Comparison of ENCODE assay signal across 18 mouse cellular contexts in the genomic region with DNA sequence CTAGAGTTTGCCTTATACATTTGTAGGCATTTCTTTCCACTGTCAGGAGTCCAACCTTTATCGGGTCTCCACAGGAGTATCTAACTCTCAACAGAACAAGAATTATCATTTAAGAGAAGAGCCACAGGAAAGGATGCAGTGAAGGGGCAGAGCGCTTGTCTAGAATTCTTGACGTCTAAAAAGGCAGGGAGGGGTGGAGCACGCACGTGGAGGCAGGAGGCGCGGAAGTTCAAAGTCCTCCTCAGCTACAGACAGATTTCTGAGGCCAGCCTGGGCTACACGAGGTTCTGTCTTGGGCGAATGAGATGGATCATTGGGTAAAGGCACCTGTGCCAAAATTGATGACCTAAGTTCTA. TPM values are rescaled to one million over a fixed set of nuclear protein-coding genes. Genes with fewer than 3 reads are reported as not detected.
DNase-seq lines count a peak whose midpoint lies in the region; ATAC-seq and TF ChIP-seq lines count a peak whose summit lies in the region.
"Had no signal": no experiment of that assay in that cellular context is flagged by ENCODE, and none has a peak within 500 bp of the region (broad histone marks: within the 10 kb centered on the region; RNA-seq: fewer than 3 reads in every experiment).

No protein-coding gene starts in this region.

- H3K9me3 ChIP-seq in hindbrain, embryonic 12.5 days (replicated peaks): no peaks in the 10 kb centered on the region
- H3K9me3 ChIP-seq in hindbrain, embryonic 14.5 days (ENCODE audit: control insufficient read depth, low read length): no peaks in the 10 kb centered on the region
- H3K9me3 ChIP-seq in forebrain, embryonic 14.5 days (replicated peaks; ENCODE audit: control insufficient read depth, low read length): no peaks in the 10 kb centered on the region
- H3K9me3 ChIP-seq in liver, embryonic 14.5 days (ENCODE audit: control insufficient read depth, low read length): no peaks in the 10 kb centered on the region
- H3K9me3 ChIP-seq: embryonic facial prominence, embryonic 15.5 days; intestine, embryonic 15.5 days; megakaryocyte, embryonic 14.5 days; neural tube, embryonic 12.5 days had no signal

- ATAC-seq in hindbrain, embryonic 12.5 days (ENCODE audit: low FRiP score): peak; percentile 16; the same call in 1 of the 2 replicates
- ATAC-seq in hindbrain, embryonic 14.5 days (ENCODE audit: low FRiP score): no peak
- 0 out of 2 replicates have a peak, but pooled peaks have one; percentile 36 for ATAC-seq in forebrain, embryonic 14.5 days
- ATAC-seq in liver, embryonic 14.5 days (ENCODE audit: insufficient read depth): peak; percentile 36; the same call in 1 of the 2 replicates
- ATAC-seq: intestine, embryonic 15.5 days had no signal

- TF ChIP-seq EP300 in liver, embryonic 14.5 days (IDR thresholded peaks at IDR 0.05; ENCODE audit: low read depth): no peak

- 0 out of 2 replicates have a peak, but pooled peaks cover 5% of the 10 kb centered on the region for H3K27me3 ChIP-seq in hindbrain, embryonic 12.5 days
- no peaks in the 10 kb centered on the region for H3K27me3 ChIP-seq in hindbrain, embryonic 14.5 days (ENCODE audit: control insufficient read depth, insufficient read depth, low read length)
- H3K27me3 ChIP-seq in forebrain, embryonic 14.5 days (replicated peaks; ENCODE audit: control insufficient read depth, insufficient read depth, low read length): no peaks in the 10 kb centered on the region
- H3K27me3 ChIP-seq in liver, embryonic 14.5 days (ENCODE audit: control insufficient read depth, insufficient read depth, low read length): no peaks in the 10 kb centered on the region
- H3K27me3 ChIP-seq: embryonic facial prominence, embryonic 15.5 days; intestine, embryonic 15.5 days; megakaryocyte, embryonic 14.5 days; neural tube, embryonic 12.5 days had no signal

- H3K36me3 ChIP-seq in hindbrain, embryonic 12.5 days: no peaks in the 10 kb centered on the region
- no peaks in the 10 kb centered on the region for H3K36me3 ChIP-seq in hindbrain, embryonic 14.5 days (replicated peaks; ENCODE audit: control insufficient read depth, insufficient read depth)
- H3K36me3 ChIP-seq in forebrain, embryonic 14.5 days (ENCODE audit: control insufficient read depth, insufficient read depth, low read length): no peaks in the 10 kb centered on the region
- H3K36me3 ChIP-seq in liver, embryonic 14.5 days (replicated peaks; ENCODE audit: control insufficient read depth, insufficient read depth, low read depth): no peaks in the 10 kb centered on the region
- H3K36me3 ChIP-seq: embryonic facial prominence, embryonic 15.5 days; intestine, embryonic 15.5 days; neural tube, embryonic 12.5 days had no signal

- 54% methylated on average over 9 of the region's 9 CpGs for WGBS in hindbrain, embryonic 12.5 days
- 50% methylated on average over 9 of the region's 9 CpGs for WGBS in hindbrain, embryonic 14.5 days
- 42% methylated on average over 9 of the region's 9 CpGs for WGBS in forebrain, embryonic 14.5 days
- WGBS in liver, embryonic 14.5 days (ENCODE audit: insufficient replicate concordance): 20% methylated on average over 9 of the region's 9 CpGs

- H3K4me3 ChIP-seq in hindbrain, embryonic 12.5 days: no peak overlapping the region
- no peak overlapping the region for H3K4me3 ChIP-seq in hindbrain, embryonic 14.5 days (replicated peaks; ENCODE audit: low read length)
- no peak overlapping the region for H3K4me3 ChIP-seq in forebrain, embryonic 14.5 days (ENCODE audit: low read depth, low read length)
- no peak overlapping the region for H3K4me3 ChIP-seq in liver, embryonic 14.5 days (ENCODE audit: insufficient read depth in 1 of 2, low read depth in 2 of 2, low read length in 2 of 2)
- H3K4me3 ChIP-seq: embryonic facial prominence, embryonic 15.5 days; intestine, embryonic 15.5 days; megakaryocyte, embryonic 14.5 days; neural tube, embryonic 12.5 days had no signal

- H3K9ac ChIP-seq in hindbrain, embryonic 12.5 days: no peak overlapping the region
- no peak overlapping the region for H3K9ac ChIP-seq in hindbrain, embryonic 14.5 days
- no peak overlapping the region for H3K9ac ChIP-seq in forebrain, embryonic 14.5 days (ENCODE audit: low read length)
- no peak overlapping the region for H3K9ac ChIP-seq in liver, embryonic 14.5 days (replicated peaks)
- H3K9ac ChIP-seq: embryonic facial prominence, embryonic 15.5 days; intestine, embryonic 15.5 days; lung, embryonic 14.5 days; neural tube, embryonic 12.5 days had no signal

- no peak for DNase-seq in hindbrain, embryonic 14.5 days (ENCODE audit: low spot score)
- peak; percentile 80 for DNase-seq in MEL-GATA-1-ER (ENCODE audit: extremely low read depth, low read depth)
- DNase-seq in forebrain, embryonic 14.5 days (ENCODE audit: low spot score): no peak
- DNase-seq in liver, embryonic 14.5 days (ENCODE audit: low read depth in 3 of 3, low spot score in 3 of 3): no peak
- DNase-seq in adrenal gland, adult (ENCODE audit: inconsistent age in 2 of 2, low spot score in 1 of 2): no peak
- DNase-seq in thymus, postnatal 14 days: no peak
- no peak for DNase-seq in cerebellum, adult 11-12 months
- DNase-seq: adrenal gland, postnatal 25 days; heart, adult 11 months; heart, postnatal 10 days; spleen, adult 18-20 months had no signal

- no peak for TF ChIP-seq CTCF in liver, embryonic 14.5 days (IDR thresholded peaks at IDR 0.05; ENCODE audit: low read depth)

- peak overlapping the region; percentile 40; the same call in 1 of the 2 replicates for H3K4me2 ChIP-seq in hindbrain, embryonic 12.5 days (replicated peaks)
- no peak overlapping the region for H3K4me2 ChIP-seq in hindbrain, embryonic 14.5 days (replicated peaks)
- no peak overlapping the region for H3K4me2 ChIP-seq in forebrain, embryonic 14.5 days (ENCODE audit: low read length)
- no peak overlapping the region for H3K4me2 ChIP-seq in liver, embryonic 14.5 days (ENCODE audit: low read depth)
- H3K4me2 ChIP-seq: intestine, embryonic 15.5 days; lung, embryonic 14.5 days had no signal

- peaks cover 10% of the 10 kb centered on the region for H3K4me1 ChIP-seq in hindbrain, embryonic 12.5 days
- no peaks in the 10 kb centered on the region; the same call in 1 of the 2 replicates for H3K4me1 ChIP-seq in hindbrain, embryonic 14.5 days (replicated peaks; ENCODE audit: control insufficient read depth, insufficient read depth, low read length)
- H3K4me1 ChIP-seq in forebrain, embryonic 14.5 days (ENCODE audit: control insufficient read depth, insufficient read depth, low read length): peaks cover 11% of the 10 kb centered on the region
- peaks cover 17 to 34% of the 10 kb centered on the region in 2 experiments for H3K4me1 ChIP-seq in liver, embryonic 14.5 days (replicated peaks; ENCODE audit: control insufficient read depth in 2 of 2, insufficient read depth in 2 of 2, low read length in 1 of 2)
- H3K4me1 ChIP-seq: intestine, embryonic 15.5 days had no signal

- H3K27ac ChIP-seq in hindbrain, embryonic 12.5 days: peak overlapping the region; percentile 55; the same call in 1 of the 2 replicates
- no peak overlapping the region for H3K27ac ChIP-seq in hindbrain, embryonic 14.5 days
- peak overlapping the region; percentile 44; the same call in 1 of the 2 replicates for H3K27ac ChIP-seq in forebrain, embryonic 14.5 days (ENCODE audit: low read depth, low read length)
- no peak overlapping the region for H3K27ac ChIP-seq in liver, embryonic 14.5 days
- H3K27ac ChIP-seq: intestine, embryonic 15.5 days; neural tube, embryonic 12.5 days; stomach, postnatal 0 days had no signal

RNA-seq across cellular contexts. Expression of gene Pik3cb, which starts 23.7 kb away (rescaled TPM):
- polyA plus RNA-seq in hindbrain, embryonic 12.5 days (2016; fragmentation: Nextera tagmentation; extraction: Ambion mirVana): 2.2 and 4.5 TPM in 2 replicates
- 3.8 and 4.3 TPM in 2 replicates for polyA plus RNA-seq in hindbrain, embryonic 14.5 days (2014; fragmentation: Nextera tagmentation; extraction: Ambion mirVana)
- 5.0 and 5.2 TPM in 2 replicates for polyA plus RNA-seq in forebrain, embryonic 14.5 days (2014; fragmentation: Nextera tagmentation; extraction: Ambion mirVana)
- polyA plus RNA-seq in liver, embryonic 14.5 days (2012; rRNA removed): 3.0 and 4.3 TPM in 2 replicates
- polyA plus RNA-seq in liver, embryonic 14.5 days (2014; fragmentation: Nextera tagmentation; extraction: Ambion mirVana): 1.8 and 2.3 TPM in 2 replicates

Comparison
In these comparisons a context has a peak if more than half of its experiments do, and no peak if none do; other contexts are left out.
1. H3K27ac ChIP-seq: peak in hindbrain, embryonic 12.5 days (single experiment) and forebrain, embryonic 14.5 days (single experiment); none in hindbrain, embryonic 14.5 days (single experiment) and liver, embryonic 14.5 days (single experiment).